ENCODE assay signal across 13 mouse cellular contexts in genomic region chr12:91412461-91413182, GRCm38 (mm10). TPM values are rescaled to one million over a fixed set of nuclear protein-coding genes. Genes with fewer than 3 reads are reported as not detected.
DNase-seq lines count a peak whose midpoint lies in the region; ATAC-seq lines count a peak whose summit lies in the region.
"Had no signal": no experiment of that assay in that cellular context is flagged by ENCODE, and none has a peak within 500 bp of the region (broad histone marks: within the 10 kb centered on the region; RNA-seq: fewer than 3 reads in every experiment).

No protein-coding gene starts in this region.

- H3K4me1 ChIP-seq in midbrain, embryonic 11.5 days (ENCODE audit: control insufficient read depth, insufficient read depth, low read length), result no peaks in the 10 kb centered on the region
- H3K4me1 ChIP-seq in midbrain, embryonic 10.5 days, result peaks cover 11% of the 10 kb centered on the region; the same call in 1 of the 2 replicates
- H3K4me1 ChIP-seq in forebrain, embryonic 12.5 days, result peaks cover 18% of the 10 kb centered on the region; the same call in 1 of the 2 replicates
- 0 out of 2 replicates have a peak, but pooled peaks cover 3% of the 10 kb centered on the region for H3K4me1 ChIP-seq in limb, embryonic 13.5 days
- H3K4me1 ChIP-seq: megakaryocyte, embryonic 14.5 days had no signal

- H3K36me3 ChIP-seq in midbrain, embryonic 11.5 days (ENCODE audit: control insufficient read depth, insufficient read depth, low read length), result no peaks in the 10 kb centered on the region
- H3K36me3 ChIP-seq in midbrain, embryonic 10.5 days, result no peaks in the 10 kb centered on the region
- H3K36me3 ChIP-seq in forebrain, embryonic 12.5 days (replicated peaks), result no peaks in the 10 kb centered on the region
- no peaks in the 10 kb centered on the region for H3K36me3 ChIP-seq in limb, embryonic 13.5 days

- H3K27me3 ChIP-seq in midbrain, embryonic 11.5 days (ENCODE audit: control insufficient read depth, insufficient read depth, low read length), result no peaks in the 10 kb centered on the region
- peaks cover 12% of the 10 kb centered on the region; the same call in 1 of the 2 replicates for H3K27me3 ChIP-seq in midbrain, embryonic 10.5 days (ENCODE audit: low read depth, poor library complexity, severe bottlenecking)
- no peaks in the 10 kb centered on the region for H3K27me3 ChIP-seq in forebrain, embryonic 12.5 days
- H3K27me3 ChIP-seq in limb, embryonic 13.5 days, result no peaks in the 10 kb centered on the region

- peak; percentile 71 for ATAC-seq in midbrain, embryonic 11.5 days (ENCODE audit: low FRiP score)
- ATAC-seq in forebrain, embryonic 12.5 days (ENCODE audit: low FRiP score), result peak; percentile 87
- ATAC-seq in limb, embryonic 13.5 days (ENCODE audit: low FRiP score, low read depth), result peak; percentile 32; the same call in 1 of the 2 replicates

- 42% methylated on average over 7 of the region's 7 CpGs for WGBS in midbrain, embryonic 11.5 days
- 53% methylated on average over 7 of the region's 7 CpGs for WGBS in midbrain, embryonic 10.5 days
- WGBS in forebrain, embryonic 12.5 days, result 27% methylated on average over 7 of the region's 7 CpGs
- 32% methylated on average over 7 of the region's 7 CpGs for WGBS in limb, embryonic 13.5 days

- no peak overlapping the region for H3K27ac ChIP-seq in midbrain, embryonic 11.5 days (ENCODE audit: low read depth, low read length)
- H3K27ac ChIP-seq in midbrain, embryonic 10.5 days (replicated peaks), result no peak overlapping the region
- H3K27ac ChIP-seq in forebrain, embryonic 12.5 days, result peak overlapping the region; percentile 71
- H3K27ac ChIP-seq in limb, embryonic 13.5 days, result no peak overlapping the region
- H3K27ac ChIP-seq: liver, embryonic 14.5 days had no signal

- H3K4me2 ChIP-seq in midbrain, embryonic 11.5 days, result no peak overlapping the region
- 0 out of 2 replicates have a peak overlapping the region, but pooled peaks have one; percentile 4 for H3K4me2 ChIP-seq in forebrain, embryonic 12.5 days
- H3K4me2 ChIP-seq in limb, embryonic 13.5 days (replicated peaks), result no peak overlapping the region

- intact Hi-C loops in gastrocnemius, postnatal 36 days (cut with DNase I), result no loop called here

- H3K9ac ChIP-seq in midbrain, embryonic 11.5 days (ENCODE audit: low read length), result no peak overlapping the region
- H3K9ac ChIP-seq in forebrain, embryonic 12.5 days, result no peak overlapping the region
- H3K9ac ChIP-seq in limb, embryonic 13.5 days, result no peak overlapping the region
- H3K9ac ChIP-seq: liver, embryonic 14.5 days had no signal

- no peak for DNase-seq in midbrain, embryonic 11.5 days (ENCODE audit: low spot score, missing footprints)
- no peak for DNase-seq in midbrain, embryonic 10.5 days (ENCODE audit: low spot score)
- DNase-seq in thymus, postnatal 25 days, result no peak
- DNase-seq in testis, postnatal 10 days (ENCODE audit: low spot score), result no peak
- no peak for DNase-seq in thymus, postnatal 36 days
- no peak for DNase-seq in gastrocnemius, postnatal 36 days
- DNase-seq: cerebellum, adult 9-10 months; heart, postnatal 10 days; right cerebral cortex, postnatal 25 days had no signal

- H3K9me3 ChIP-seq in midbrain, embryonic 11.5 days (ENCODE audit: control insufficient read depth, low read length), result no peaks in the 10 kb centered on the region
- no peaks in the 10 kb centered on the region for H3K9me3 ChIP-seq in midbrain, embryonic 10.5 days (replicated peaks)
- no peaks in the 10 kb centered on the region for H3K9me3 ChIP-seq in forebrain, embryonic 12.5 days
- H3K9me3 ChIP-seq in limb, embryonic 13.5 days, result no peaks in the 10 kb centered on the region

- H3K4me3 ChIP-seq in midbrain, embryonic 11.5 days (ENCODE audit: low read depth, low read length), result no peak overlapping the region
- no peak overlapping the region for H3K4me3 ChIP-seq in midbrain, embryonic 10.5 days
- H3K4me3 ChIP-seq in forebrain, embryonic 12.5 days (replicated peaks), result no peak overlapping the region
- no peak overlapping the region for H3K4me3 ChIP-seq in limb, embryonic 13.5 days
- H3K4me3 ChIP-seq: megakaryocyte, embryonic 14.5 days had no signal

RNA-seq across cellular contexts. Expression of gene Tshr, which starts 28.3 kb away (rescaled TPM):
- 0.12 and 0.31 TPM in 2 replicates for polyA plus RNA-seq in midbrain, embryonic 11.5 days (2014; fragmentation: Nextera tagmentation; extraction: Ambion mirVana)
- 0.05 and 0.21 TPM in 2 replicates for polyA plus RNA-seq in midbrain, embryonic 10.5 days (2016; fragmentation: Nextera tagmentation; extraction: Ambion mirVana)
- polyA plus RNA-seq in forebrain, embryonic 12.5 days (2016; fragmentation: Nextera tagmentation; extraction: Ambion mirVana), result 0.92 and 1.2 TPM in 2 replicates
- 0.34 and 0.67 TPM in 2 replicates for polyA plus RNA-seq in limb, embryonic 13.5 days (2015; fragmentation: Nextera tagmentation; extraction: Ambion mirVana)
- total RNA-seq in gastrocnemius, postnatal 36 days (2021), result under 1 TPM; 0.18 to 0.35 TPM
- polyA plus RNA-seq: liver, embryonic 14.5 days had no signal

RNA-seq across cellular contexts. Expression of gene Cep128, which starts 28.4 kb away (rescaled TPM):
- polyA plus RNA-seq in midbrain, embryonic 11.5 days (2014; fragmentation: Nextera tagmentation; extraction: Ambion mirVana), result 9.5 and 11.0 TPM in 2 replicates
- 8.6 and 9.7 TPM in 2 replicates for polyA plus RNA-seq in midbrain, embryonic 10.5 days (2016; fragmentation: Nextera tagmentation; extraction: Ambion mirVana)
- polyA plus RNA-seq in forebrain, embryonic 12.5 days (2016; fragmentation: Nextera tagmentation; extraction: Ambion mirVana), result 11.1 and 12.0 TPM in 2 replicates
- 7.8 and 9.0 TPM in 2 replicates for polyA plus RNA-seq in limb, embryonic 13.5 days (2015; fragmentation: Nextera tagmentation; extraction: Ambion mirVana)
- total RNA-seq in gastrocnemius, postnatal 36 days (2021), result 1 to 10 TPM; 1.2 to 1.3 TPM

Comparison
In these comparisons a context has a peak if more than half of its experiments do, and no peak if none do; other contexts are left out.
1. ATAC-seq: peak in every context shown above with its lines; median percentile 87 in forebrain, embryonic 12.5 days; 71 in midbrain, embryonic 11.5 days; 32 in limb, embryonic 13.5 days.